Mouse (Mus musculus): ENCODE measurements at regions not wholly inside any gene's neighbourhood (a gene's known extent, or its start where the extent isn't known, plus 50 kb on each side); places are given as distances from the start of the nearest gene placed in this dataset.

- no peak for TF ChIP-seq CTCF (IDR thresholded peaks at IDR 0.05; ENCODE audit: insufficient read depth, low read length)
- no peak for TF ChIP-seq POLR2A (IDR thresholded peaks at IDR 0.05; ENCODE audit: borderline replicate concordance, extremely low read depth, low read depth, low read length)
Observed at GRCm38 (mm10) chr9:89850491-89851282, 59.0 kb upstream of the Rasgrf1 start.
